In genomic region chr17:83649986-83650385, GRCm38 (mm10) we compare ENCODE assay signal across 23 mouse cellular contexts. TPM values are rescaled to one million over a fixed set of nuclear protein-coding genes. Genes with fewer than 3 reads are reported as not detected.
DNase-seq lines count a peak whose midpoint lies in the region; ATAC-seq and TF ChIP-seq lines count a peak whose summit lies in the region.
"Had no signal": no experiment of that assay in that cellular context is flagged by ENCODE, and none has a peak within 500 bp of the region (broad histone marks: within the 10 kb centered on the region; RNA-seq: fewer than 3 reads in every experiment).

No protein-coding gene starts in this region.

- no peak for TF ChIP-seq CTCF in CH12.LX (conservative IDR thresholded peaks at IDR 0.05 in 1 of 2, IDR thresholded peaks at IDR 0.05 in 1 of 2; ENCODE audit: low read depth in 2 of 2, low read length in 2 of 2)
- no peak for TF ChIP-seq CTCF in intestine, postnatal 0 days (IDR thresholded peaks at IDR 0.05; ENCODE audit: low read depth)

- no peak for TF ChIP-seq POLR2A in CH12.LX (IDR thresholded peaks at IDR 0.05; ENCODE audit: low read depth, low read length)

- in situ Hi-C loops in CH12.LX (cut with MboI; ENCODE audit: low pct_ligation_motif_present, low pct_unique_long_range_greater_than_20kb, low sequenced_read_pairs), result loop anchor here (5.0 to 10.0 kb wide), 2 partner anchors 82 to 205 kb away; no protein-coding TSS in a partner anchor

- H3K27me3 ChIP-seq in heart, embryonic 10.5 days (ENCODE audit: insufficient read depth, poor library complexity, severe bottlenecking), result no peaks in the 10 kb centered on the region
- H3K27me3 ChIP-seq in CH12.LX (replicated peaks), result no peaks in the 10 kb centered on the region
- no peaks in the 10 kb centered on the region for H3K27me3 ChIP-seq in intestine, postnatal 0 days (replicated peaks; ENCODE audit: control insufficient read depth, insufficient read depth, low read length)
- H3K27me3 ChIP-seq: forebrain, embryonic 12.5 days; heart, embryonic 15.5 days; hindbrain, embryonic 12.5 days; limb, embryonic 12.5 days; neural tube, embryonic 12.5 days had no signal

- TF ChIP-seq RAD21 in CH12.LX (IDR thresholded peaks at IDR 0.05; ENCODE audit: low read depth, low read length), result no peak

- intact Hi-C loops in heart, postnatal 10 days (cut with DNase I), result no loop called here

- no peak overlapping the region for H3K4me2 ChIP-seq in CH12.LX (ENCODE audit: insufficient read depth, low read depth, poor library complexity, severe bottlenecking)
- no peak overlapping the region for H3K4me2 ChIP-seq in intestine, postnatal 0 days (replicated peaks; ENCODE audit: low read depth)
- H3K4me2 ChIP-seq: forebrain, embryonic 12.5 days; heart, embryonic 15.5 days; hindbrain, embryonic 12.5 days; limb, embryonic 12.5 days; neural tube, embryonic 12.5 days had no signal

- peak; percentile 84 for DNase-seq in heart, embryonic 10.5 days (ENCODE audit: low spot score)
- no peak for DNase-seq in heart, postnatal 10 days
- peak; percentile 41 for DNase-seq in CH12.LX (ENCODE audit: extremely low read depth)
- DNase-seq in cerebellum, adult 9-11 months, result no peak
- DNase-seq in layer of hippocampus, postnatal 14 days (ENCODE audit: low spot score in 2 of 2), result no peak
- no peak for DNase-seq in cerebellum, adult 11-12 months
- DNase-seq: cerebellum, adult 11 months; kidney, adult 2 months; kidney, postnatal 36 days; right cerebral cortex, postnatal 25 days; thymus, postnatal 36 days had no signal

- peak; percentile 44 for ATAC-seq in intestine, postnatal 0 days
- peak; percentile 14 for ATAC-seq in megakaryocyte, adult 5-6 weeks (ENCODE audit: poor library complexity, severe bottlenecking)
- ATAC-seq: lung, postnatal 0 days had no signal

- TF ChIP-seq EP300 in CH12.LX (IDR thresholded peaks at IDR 0.05; ENCODE audit: low read length), result no peak

- no peaks in the 10 kb centered on the region for H3K36me3 ChIP-seq in heart, embryonic 10.5 days
- no peaks in the 10 kb centered on the region for H3K36me3 ChIP-seq in CH12.LX (replicated peaks in 1 of 2; ENCODE audit: control insufficient read depth in 1 of 2, insufficient read depth in 1 of 2, low read length in 1 of 2)
- H3K36me3 ChIP-seq in intestine, postnatal 0 days (ENCODE audit: control insufficient read depth, insufficient read depth), result no peaks in the 10 kb centered on the region
- H3K36me3 ChIP-seq: forebrain, embryonic 12.5 days; heart, embryonic 15.5 days; hindbrain, embryonic 12.5 days; limb, embryonic 12.5 days; neural tube, embryonic 12.5 days had no signal

- no peak overlapping the region for H3K4me3 ChIP-seq in heart, embryonic 10.5 days
- no peak overlapping the region for H3K4me3 ChIP-seq in CH12.LX (replicated peaks in 1 of 3; ENCODE audit: low read depth in 2 of 3, low read length in 2 of 3, poor library complexity in 1 of 3)
- no peak overlapping the region for H3K4me3 ChIP-seq in intestine, postnatal 0 days (ENCODE audit: low read depth, low read length)
- H3K4me3 ChIP-seq: forebrain, embryonic 12.5 days; heart, embryonic 15.5 days; hindbrain, embryonic 12.5 days; limb, embryonic 12.5 days; neural tube, embryonic 12.5 days had no signal

- dilution Hi-C loops in CH12.LX (cut with MboI; ENCODE audit: extremely low pct_ligation_motif_present, extremely low pct_unique_long_range_greater_than_20kb, low sequenced_read_pairs), result no loop called here

- no peaks in the 10 kb centered on the region for H3K9me3 ChIP-seq in heart, embryonic 10.5 days
- H3K9me3 ChIP-seq in CH12.LX (replicated peaks; ENCODE audit: low read length), result no peaks in the 10 kb centered on the region
- no peaks in the 10 kb centered on the region for H3K9me3 ChIP-seq in intestine, postnatal 0 days (ENCODE audit: control insufficient read depth)
- H3K9me3 ChIP-seq: forebrain, embryonic 12.5 days; heart, embryonic 15.5 days; hindbrain, embryonic 12.5 days; limb, embryonic 12.5 days; neural tube, embryonic 12.5 days had no signal

- peaks cover 11% of the 10 kb centered on the region; the same call in 1 of the 2 replicates for H3K4me1 ChIP-seq in heart, embryonic 10.5 days
- H3K4me1 ChIP-seq in CH12.LX (ENCODE audit: control insufficient read depth in 1 of 2, insufficient read depth in 2 of 2), result peaks cover 3 to 26% of the 10 kb centered on the region in 2 experiments; a peak in 3 of 4 replicates
- H3K4me1 ChIP-seq in intestine, postnatal 0 days (replicated peaks; ENCODE audit: control insufficient read depth, insufficient read depth, low read length), result peaks cover 4% of the 10 kb centered on the region; the same call in 1 of the 2 replicates
- H3K4me1 ChIP-seq: forebrain, embryonic 12.5 days; hindbrain, embryonic 12.5 days; limb, embryonic 12.5 days; neural tube, embryonic 12.5 days had no signal

- H3K27ac ChIP-seq in heart, embryonic 10.5 days, result no peak overlapping the region
- H3K27ac ChIP-seq in CH12.LX (ENCODE audit: insufficient read depth, low read depth), result no peak overlapping the region
- H3K27ac ChIP-seq in intestine, postnatal 0 days (ENCODE audit: low read depth, low read length), result no peak overlapping the region
- H3K27ac ChIP-seq: forebrain, embryonic 12.5 days; heart, embryonic 15.5 days; hindbrain, embryonic 12.5 days; limb, embryonic 12.5 days; neural tube, embryonic 12.5 days had no signal

- H3K79me2 ChIP-seq in CH12.LX (replicated peaks; ENCODE audit: control insufficient read depth, extremely low read depth, insufficient read depth, poor library complexity, severe bottlenecking), result no peaks in the 10 kb centered on the region

- no peak overlapping the region for H3K9ac ChIP-seq in CH12.LX (ENCODE audit: insufficient read depth, low read depth)
- no peak overlapping the region for H3K9ac ChIP-seq in intestine, postnatal 0 days (ENCODE audit: low read depth, low read length)
- H3K9ac ChIP-seq: forebrain, embryonic 12.5 days; heart, embryonic 15.5 days; hindbrain, embryonic 12.5 days; limb, embryonic 12.5 days; neural tube, embryonic 12.5 days had no signal

- WGBS in heart, embryonic 10.5 days, result 79% methylated on average over 3 of the region's 3 CpGs
- 87% methylated on average over 3 of the region's 3 CpGs for WGBS in intestine, postnatal 0 days

TF ChIP-seq in CH12.LX, 34 proteins besides CTCF, POLR2A, EP300 and RAD21:
- TF ChIP-seq MAX (IDR thresholded peaks at IDR 0.05; ENCODE audit: low read length), result no peak
- no peak for TF ChIP-seq HCFC1 (IDR thresholded peaks at IDR 0.05; ENCODE audit: low read depth, low read length)
- TF ChIP-seq TCF12 (IDR thresholded peaks at IDR 0.05; ENCODE audit: low read depth, low read length), result no peak
- TF ChIP-seq MEF2A (IDR thresholded peaks at IDR 0.05; ENCODE audit: borderline replicate concordance, low read depth, low read length), result no peak
- TF ChIP-seq JUND (conservative IDR thresholded peaks at IDR 0.05; ENCODE audit: low read depth, low read length), result no peak
- no peak for TF ChIP-seq NELFE (IDR thresholded peaks at IDR 0.05; ENCODE audit: low read depth, low read length)
- no peak for TF ChIP-seq ZKSCAN1 (IDR thresholded peaks at IDR 0.05; ENCODE audit: borderline replicate concordance, low read depth, low read length)
- TF ChIP-seq TBP (conservative IDR thresholded peaks at IDR 0.05; ENCODE audit: low read depth, low read length), result no peak
- TF ChIP-seq NRF1 (IDR thresholded peaks at IDR 0.05; ENCODE audit: low read depth, low read length), result no peak
- no peak for TF ChIP-seq SIN3A (IDR thresholded peaks at IDR 0.05; ENCODE audit: low read length)
- no peak for TF ChIP-seq ZC3H11A (IDR thresholded peaks at IDR 0.05; ENCODE audit: low read depth, low read length)
- no peak for TF ChIP-seq UBTF (IDR thresholded peaks at IDR 0.05; ENCODE audit: low read depth, low read length)
- no peak for TF ChIP-seq POLR2AphosphoS2 (IDR thresholded peaks at IDR 0.05; ENCODE audit: low read depth, low read length)
- TF ChIP-seq JUN (IDR thresholded peaks at IDR 0.05; ENCODE audit: insufficient read depth, low read depth, low read length), result no peak
- TF ChIP-seq ELF1 (IDR thresholded peaks at IDR 0.05; ENCODE audit: low read depth, low read length), result no peak
- no peak for TF ChIP-seq MAFK (IDR thresholded peaks at IDR 0.05; ENCODE audit: insufficient replicate concordance, low read length)
- TF ChIP-seq USF1 (IDR thresholded peaks at IDR 0.05; ENCODE audit: low read depth, low read length), result no peak
- TF ChIP-seq BHLHE40 (IDR thresholded peaks at IDR 0.05; ENCODE audit: low read depth, low read length), result no peak

RNA-seq across cellular contexts. Expression of gene Kcng3, which starts 18.3 kb away (rescaled TPM):
- polyA plus RNA-seq in heart, embryonic 10.5 days (2016; fragmentation: Nextera tagmentation; extraction: Ambion mirVana), result not detected in 2 replicates
- total RNA-seq in heart, postnatal 10 days (2021), result not detected
- total RNA-seq in CH12.LX (2012; rRNA removed) (not detected in 2 replicates), CH12.LX (2014; rRNA removed) (not detected in 2 replicates)
- polyA plus RNA-seq in CH12.LX (2012; ENCODE audit: insufficient read length, low read depth), result not detected in 2 replicates
- polyA plus RNA-seq in intestine, postnatal 0 days (2015; fragmentation: Nextera tagmentation; extraction: Ambion mirVana), result not detected in 2 replicates
- total RNA-seq in megakaryocyte, adult 5-6 weeks (2015), result 0.16 TPM in 1 of 2 replicates, not detected in the other
- not detected in 2 replicates for total RNA-seq in megakaryocyte, adult 5-6 weeks (2017)
- total RNA-seq in layer of hippocampus, postnatal 14 days (2021), result 1 to 10 TPM; 5.9 to 6.1 TPM
- total RNA-seq: megakaryocyte-erythroid progenitor cell, adult 5-6 weeks; MEL had no signal
- polyA plus RNA-seq: embryonic facial prominence, embryonic 14.5 days; forebrain, embryonic 12.5 days; heart, embryonic 15.5 days; limb, embryonic 12.5 days; lung, postnatal 0 days; neural tube, embryonic 12.5 days; stomach, embryonic 16.5 days had no signal

RNA-seq across cellular contexts. Expression of gene Mta3, which starts 56.0 kb away (rescaled TPM):
- 45.7 and 50.5 TPM in 2 replicates for polyA plus RNA-seq in heart, embryonic 10.5 days (2016; fragmentation: Nextera tagmentation; extraction: Ambion mirVana)
- total RNA-seq in heart, postnatal 10 days (2021), result 10 to 100 TPM; 29.2 to 30.2 TPM
- total RNA-seq in CH12.LX (2012; rRNA removed) (24.7 and 31.1 TPM in 2 replicates), CH12.LX (2014; rRNA removed) (39.2 and 42.0 TPM in 2 replicates)
- 61.3 and 67.6 TPM in 2 replicates for polyA plus RNA-seq in CH12.LX (2012; ENCODE audit: insufficient read length, low read depth)
- polyA plus RNA-seq in intestine, postnatal 0 days (2015; fragmentation: Nextera tagmentation; extraction: Ambion mirVana), result 29.8 and 30.2 TPM in 2 replicates
- 79.2 and 84.9 TPM in 2 replicates for total RNA-seq in megakaryocyte, adult 5-6 weeks (2015)
- total RNA-seq in megakaryocyte, adult 5-6 weeks (2017), result 65.7 and 74.1 TPM in 2 replicates
- total RNA-seq in layer of hippocampus, postnatal 14 days (2021), result 10 to 100 TPM; 64.6 to 66.5 TPM

Comparison
In these comparisons a context has a peak if more than half of its experiments do, and no peak if none do; other contexts are left out.
1. DNase-seq: peak in heart, embryonic 10.5 days (single experiment) and CH12.LX (single experiment); none in heart, postnatal 10 days (0 of 2), cerebellum, adult 9-11 months (single experiment), layer of hippocampus, postnatal 14 days (0 of 2) and cerebellum, adult 11-12 months (single experiment).
2. RNA of gene Kcng3, which starts 18.3 kb away (total RNA-seq): 5.9 to 6.1 TPM in layer of hippocampus, postnatal 14 days; not detected in heart, postnatal 10 days, not detected in CH12.LX and 0.16 TPM in megakaryocyte, adult 5-6 weeks; every median in the first group is over 4 times any median in the second.